Mouse (Mus musculus) right cerebral cortex, postnatal 25 days (tissue): ENCODE results near the gene Stc2.

Experiments
- DNase-seq: peaks from one replicate; pipeline ENCODE4 v3.0.0; 2022

Gene Stc2

GRCm38 (mm10) chr11:31365981-31366380, 3.9 kb downstream of the Stc2 start:
- no peak for DNase-seq

- DNase-seq: no peak
Measured at GRCm38 (mm10) chr11:31365280-31365679, 4.6 kb downstream of the Stc2 start.

DNA sequence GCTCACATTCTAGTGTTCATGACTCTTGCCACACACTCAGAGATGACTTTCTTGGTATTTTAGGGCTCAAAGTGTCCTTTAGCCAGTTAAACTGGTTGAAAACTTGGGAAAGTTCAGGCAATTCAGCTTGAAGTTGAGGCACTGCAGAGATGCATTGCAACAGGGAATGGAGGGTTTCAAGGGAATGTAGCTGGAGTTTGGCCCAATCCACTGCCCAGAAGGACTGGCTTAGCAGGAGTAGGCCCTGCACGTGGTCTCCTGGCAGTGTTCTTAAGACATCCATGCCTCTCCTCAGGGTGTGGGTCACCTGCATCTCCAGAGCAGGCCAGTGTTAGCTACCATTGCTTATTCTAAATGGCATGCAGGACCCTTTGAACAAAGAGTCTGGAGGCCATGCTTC, 7.0 kb downstream of the Stc2 start:
- DNase-seq: no peak

- no peak for DNase-seq
Measured at GRCm38 (mm10) chr11:31362330-31362729, 7.5 kb downstream of the Stc2 start.

DNA sequence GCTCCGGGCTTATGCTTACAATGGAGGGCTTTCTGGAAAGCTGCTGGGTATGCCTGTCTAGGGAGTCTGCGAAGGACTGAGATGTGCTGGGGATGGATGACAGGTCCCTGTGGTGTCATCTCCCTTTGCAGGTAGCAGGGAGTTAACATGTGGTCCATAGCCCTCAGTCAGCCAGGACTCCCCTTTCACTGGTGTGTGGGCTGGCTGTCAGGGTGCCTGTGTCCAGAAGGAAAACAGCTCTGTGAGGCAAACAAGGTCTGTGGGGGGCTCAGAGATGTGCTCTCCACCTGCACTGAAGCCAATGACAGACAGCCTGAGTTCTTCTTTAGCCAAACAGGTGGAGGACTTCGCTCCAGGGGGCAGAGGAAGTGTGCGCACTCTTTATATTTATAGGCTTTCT, 8.8 kb downstream of the Stc2 start:
- no peak for DNase-seq

- DNase-seq: no peak
Measured at GRCm38 (mm10) chr11:31359283-31359902, 10.5 kb downstream of the Stc2 start.

- no peak for DNase-seq
Measured at GRCm38 (mm10) chr11:31358453-31358852, 11.4 kb downstream of the Stc2 start.

DNA sequence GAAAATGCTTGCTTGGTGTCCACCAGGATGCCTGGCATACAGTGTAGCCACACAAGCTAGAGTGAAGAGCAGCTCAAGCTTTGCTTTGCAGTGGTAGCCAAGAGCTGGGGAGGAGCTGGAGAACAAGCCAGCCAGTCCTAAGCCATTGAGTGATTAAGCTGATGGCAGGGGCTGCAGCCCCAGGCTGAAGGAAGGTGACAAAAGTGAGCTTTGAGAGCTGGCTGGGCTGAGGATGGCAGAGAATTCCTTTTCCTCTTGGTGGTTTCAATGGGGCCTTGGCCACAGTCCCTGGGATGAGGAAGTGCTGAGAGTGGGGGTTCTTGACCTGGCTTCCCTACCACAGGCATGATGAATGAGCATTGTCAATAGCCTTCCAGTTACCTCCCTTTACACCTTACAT, 13.0 kb downstream of the Stc2 start:
- DNase-seq: no peak

GRCm38 (mm10) chr11:31355737-31356136, 14.1 kb downstream of the Stc2 start:
- DNase-seq: no peak

DNA sequence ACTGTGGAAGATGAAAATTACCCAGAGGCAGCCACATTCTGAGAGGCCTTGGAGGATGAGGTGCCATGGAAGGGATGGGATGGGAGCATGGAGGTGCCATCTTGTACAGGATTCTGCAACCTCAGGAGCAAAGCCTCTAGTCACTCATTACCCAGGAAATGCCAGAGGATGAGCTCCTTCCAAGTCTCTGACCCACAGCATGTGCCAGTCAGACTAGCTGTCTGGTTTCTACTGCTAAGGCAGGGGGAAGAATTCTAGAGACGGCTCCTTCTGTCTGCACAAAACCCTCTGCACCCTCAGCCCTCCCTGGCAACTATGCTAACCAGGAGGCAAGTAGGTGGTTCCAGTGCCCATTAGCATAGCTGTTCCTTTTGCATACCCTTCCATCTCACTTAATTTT, 15.4 kb downstream of the Stc2 start:
- DNase-seq: no peak
